Comparison of ENCODE assay signal across 9 mouse cellular contexts in genomic region chr2:173937531-173938439, GRCm38 (mm10).
DNase-seq lines count a peak whose midpoint lies in the region; ATAC-seq and TF ChIP-seq lines count a peak whose summit lies in the region.
"Had no signal": no experiment of that assay in that cellular context is flagged by ENCODE, and none has a peak within 500 bp of the region (broad histone marks: within the 10 kb centered on the region; RNA-seq: fewer than 3 reads in every experiment).

No protein-coding gene starts in this region.

- ATAC-seq in forebrain, embryonic 16.5 days: peak; percentile 59
- ATAC-seq in megakaryocyte, adult 5-6 weeks (ENCODE audit: poor library complexity, severe bottlenecking): no peak

- WGBS in forebrain, embryonic 16.5 days: 26% methylated on average over 18 of the region's 18 CpGs
- 80% methylated on average over 18 of the region's 18 CpGs for WGBS in midbrain, embryonic 10.5 days

- no peak for TF ChIP-seq CTCF in brain, embryonic 14.5 days (IDR thresholded peaks at IDR 0.05; ENCODE audit: borderline replicate concordance, extremely low read depth, insufficient read depth, insufficient read length)

- H3K27me3 ChIP-seq in forebrain, embryonic 16.5 days (replicated peaks; ENCODE audit: control insufficient read depth, insufficient read depth, low read length): no peaks in the 10 kb centered on the region
- no peaks in the 10 kb centered on the region for H3K27me3 ChIP-seq in midbrain, embryonic 10.5 days (ENCODE audit: low read depth, poor library complexity, severe bottlenecking)

- H3K27ac ChIP-seq in forebrain, embryonic 16.5 days (ENCODE audit: low read length): peak overlapping the region; percentile 29; the same call in 1 of the 2 replicates
- H3K27ac ChIP-seq in midbrain, embryonic 10.5 days (replicated peaks): peak overlapping the region; percentile 67; the same call in 1 of the 2 replicates

- H3K4me1 ChIP-seq in forebrain, embryonic 16.5 days (replicated peaks; ENCODE audit: control insufficient read depth, insufficient read depth, low read length): peaks cover 10% of the 10 kb centered on the region
- H3K4me1 ChIP-seq in midbrain, embryonic 10.5 days: peaks cover 9% of the 10 kb centered on the region

- 0 out of 2 replicates have a peak overlapping the region, but pooled peaks have one; percentile 23 for H3K4me2 ChIP-seq in forebrain, embryonic 16.5 days (ENCODE audit: low read length)

- no peak overlapping the region for H3K4me3 ChIP-seq in forebrain, embryonic 16.5 days (replicated peaks; ENCODE audit: low read length)
- no peak overlapping the region for H3K4me3 ChIP-seq in midbrain, embryonic 10.5 days

- peak; percentile 52 to 59 for DNase-seq in kidney, postnatal 4 days
- DNase-seq in kidney, postnatal 25 days: no peak
- peak; percentile 81 for DNase-seq in brain, embryonic 14.5 days (ENCODE audit: low read depth)
- DNase-seq in midbrain, embryonic 10.5 days (ENCODE audit: low spot score): no peak
- DNase-seq in frontal cortex, postnatal 25 days (ENCODE audit: low spot score in 2 of 2): no peak
- DNase-seq in adrenal gland, adult (ENCODE audit: inconsistent age in 2 of 2, low spot score in 1 of 2): no peak
- DNase-seq: adrenal gland, postnatal 14 days had no signal

- TF ChIP-seq POLR2A in brain, embryonic 14.5 days (IDR thresholded peaks at IDR 0.05; ENCODE audit: borderline replicate concordance, extremely low read depth, insufficient read depth, insufficient read length, poor library complexity, severe bottlenecking): no peak

- H3K9ac ChIP-seq in forebrain, embryonic 16.5 days (replicated peaks; ENCODE audit: low read depth, low read length): no peak overlapping the region

- no peaks in the 10 kb centered on the region for H3K36me3 ChIP-seq in forebrain, embryonic 16.5 days (ENCODE audit: control insufficient read depth, insufficient read depth)
- no peaks in the 10 kb centered on the region for H3K36me3 ChIP-seq in midbrain, embryonic 10.5 days

- H3K9me3 ChIP-seq in forebrain, embryonic 16.5 days (ENCODE audit: control insufficient read depth, low read length): peaks cover 6% of the 10 kb centered on the region
- peaks cover 10% of the 10 kb centered on the region; the same call in 1 of the 2 replicates for H3K9me3 ChIP-seq in midbrain, embryonic 10.5 days (replicated peaks)

Comparison
In these comparisons a context has a peak if more than half of its experiments do, and no peak if none do; other contexts are left out.
1. DNase-seq: peak in kidney, postnatal 4 days (2 of 2) and brain, embryonic 14.5 days (single experiment); none in kidney, postnatal 25 days (0 of 2), midbrain, embryonic 10.5 days (single experiment), frontal cortex, postnatal 25 days (0 of 2) and adrenal gland, adult (0 of 2).